Mouse (Mus musculus): Measurements from ENCODE around the gene Kcnip1. TPM values are rescaled to one million over a fixed set of nuclear protein-coding genes. Genes with fewer than 3 reads are reported as not detected.

Gene Kcnip1
- polyA plus RNA-seq, 1 experiment from 2014 or later: 3.9 TPM

DNA sequence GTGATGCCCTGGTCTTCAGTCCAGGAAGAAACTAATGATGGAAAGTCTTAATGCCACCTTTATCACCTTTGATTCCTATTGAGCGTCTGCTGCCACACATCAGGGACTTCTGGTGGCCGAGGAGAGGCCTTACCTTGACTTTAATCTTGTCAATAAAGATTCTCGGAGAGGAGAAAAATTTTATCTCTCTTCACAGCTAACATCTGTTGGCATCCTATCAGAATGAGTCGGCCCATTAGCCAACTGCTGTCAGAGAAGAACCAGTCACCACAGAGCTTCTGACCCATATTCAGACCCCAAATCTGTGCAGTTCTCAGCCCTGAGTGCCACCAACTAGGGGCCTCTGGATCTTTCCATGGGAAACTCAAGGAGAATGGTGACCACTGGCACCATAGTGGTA is 107.0 kb downstream of the Kcnip1 start:
- Histone ChIP-seq H3K36me3 (ENCODE audit: control insufficient read depth, insufficient read depth, low read length) (no peaks in the 10 kb centered on the region), H3K27ac (replicated peaks) (no peak overlapping the region), H3K4me2 (replicated peaks; ENCODE audit: low read depth) (no peak overlapping the region), H3K4me1 (replicated peaks; ENCODE audit: control insufficient read depth, insufficient read depth) (no peaks in the 10 kb centered on the region; the same call in 1 of the 2 replicates), H3K9me3 (ENCODE audit: control insufficient read depth, low read length) (no peaks in the 10 kb centered on the region), H3K4me3 (ENCODE audit: low read depth, low read length) (no peak overlapping the region), H3K9ac (ENCODE audit: low read length) (no peak overlapping the region), H3K27me3 (ENCODE audit: control insufficient read depth, insufficient read depth, low read length) (no peaks in the 10 kb centered on the region)
- 84% methylated on average over 4 of the region's 4 CpGs for WGBS
- DNase-seq (ENCODE audit: low spot score) (no peak), ATAC-seq (ENCODE audit: low FRiP score, low TSS enrichment) (no peak)
- no peak for TF ChIP-seq EP300 (optimal IDR thresholded peaks at IDR 0.05)
- no peak for TF ChIP-seq CTCF (IDR thresholded peaks at IDR 0.05; ENCODE audit: low read depth)

DNA sequence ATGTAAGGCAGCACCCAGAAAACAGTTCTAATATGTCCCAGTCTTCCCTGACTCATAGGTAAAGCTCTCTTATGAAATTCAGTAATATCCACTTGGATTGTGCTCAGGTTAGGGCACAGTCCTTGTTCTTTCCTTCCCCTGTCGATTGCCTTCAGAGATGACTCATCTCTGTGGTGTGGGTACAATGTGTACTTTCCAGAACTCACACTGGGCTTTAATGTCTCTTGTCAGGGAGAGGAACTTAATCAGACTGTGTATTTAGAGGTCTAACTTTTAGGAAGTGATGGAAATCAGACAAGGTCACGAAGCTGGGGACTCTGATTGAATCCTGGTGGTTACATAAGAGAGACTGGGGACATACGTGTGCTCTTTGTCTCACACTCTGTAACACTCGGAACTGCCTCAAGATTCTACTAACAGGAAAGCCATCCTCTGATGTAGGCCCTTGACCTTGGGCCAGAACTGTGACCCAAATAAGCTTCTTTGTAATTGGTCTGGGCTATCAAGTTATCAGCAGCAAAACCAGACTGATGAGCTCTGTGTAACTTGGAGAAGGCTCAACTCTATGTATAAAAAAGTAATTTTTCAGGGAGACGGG is 110.1 kb downstream of the Kcnip1 start:
- no peak overlapping the region for H3K4me3 ChIP-seq (ENCODE audit: low read depth, low read length)
- no peak overlapping the region for H3K27ac ChIP-seq (replicated peaks)
- peak; percentile 41 for TF ChIP-seq EP300 (optimal IDR thresholded peaks at IDR 0.05)
- TF ChIP-seq CTCF (IDR thresholded peaks at IDR 0.05; ENCODE audit: low read depth): no peak
- H3K36me3 ChIP-seq (ENCODE audit: control insufficient read depth, insufficient read depth, low read length): no peaks in the 10 kb centered on the region
- H3K4me2 ChIP-seq (replicated peaks; ENCODE audit: low read depth): no peak overlapping the region
- DNase-seq (ENCODE audit: low spot score): no peak
- 51% methylated on average over 5 of the region's 5 CpGs for WGBS
- no peaks in the 10 kb centered on the region for H3K27me3 ChIP-seq (ENCODE audit: control insufficient read depth, insufficient read depth, low read length)
- H3K9ac ChIP-seq (ENCODE audit: low read length): no peak overlapping the region
- H3K9me3 ChIP-seq (ENCODE audit: control insufficient read depth, low read length): no peaks in the 10 kb centered on the region
- no peaks in the 10 kb centered on the region; the same call in 1 of the 2 replicates for H3K4me1 ChIP-seq (replicated peaks; ENCODE audit: control insufficient read depth, insufficient read depth)
- ATAC-seq (ENCODE audit: low FRiP score, low TSS enrichment): no peak

DNA sequence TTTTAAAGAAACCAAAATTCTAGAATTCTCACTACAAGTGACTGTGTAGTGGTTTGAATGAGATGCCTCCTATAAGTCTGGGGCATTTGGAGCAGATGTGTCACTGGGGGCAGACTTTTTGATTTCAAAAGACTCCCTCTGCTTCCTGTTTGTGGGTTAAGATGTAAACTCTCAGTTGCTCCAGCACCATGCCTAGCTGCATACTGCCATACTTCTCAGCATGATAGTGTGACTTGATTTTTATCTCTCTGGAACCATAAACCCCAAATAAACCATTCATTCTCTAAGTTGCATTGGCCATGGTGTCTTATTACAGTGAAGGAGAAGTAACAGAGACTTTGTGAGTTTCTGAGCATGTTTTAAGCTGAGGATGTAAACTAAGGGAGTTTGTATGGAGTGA is 118.0 kb downstream of the Kcnip1 start:
- ATAC-seq (ENCODE audit: low FRiP score, low TSS enrichment): no peak
- H3K4me1 ChIP-seq (replicated peaks; ENCODE audit: control insufficient read depth, insufficient read depth): peaks cover 8% of the 10 kb centered on the region
- H3K9me3 ChIP-seq (ENCODE audit: control insufficient read depth, low read length): no peaks in the 10 kb centered on the region

DNA sequence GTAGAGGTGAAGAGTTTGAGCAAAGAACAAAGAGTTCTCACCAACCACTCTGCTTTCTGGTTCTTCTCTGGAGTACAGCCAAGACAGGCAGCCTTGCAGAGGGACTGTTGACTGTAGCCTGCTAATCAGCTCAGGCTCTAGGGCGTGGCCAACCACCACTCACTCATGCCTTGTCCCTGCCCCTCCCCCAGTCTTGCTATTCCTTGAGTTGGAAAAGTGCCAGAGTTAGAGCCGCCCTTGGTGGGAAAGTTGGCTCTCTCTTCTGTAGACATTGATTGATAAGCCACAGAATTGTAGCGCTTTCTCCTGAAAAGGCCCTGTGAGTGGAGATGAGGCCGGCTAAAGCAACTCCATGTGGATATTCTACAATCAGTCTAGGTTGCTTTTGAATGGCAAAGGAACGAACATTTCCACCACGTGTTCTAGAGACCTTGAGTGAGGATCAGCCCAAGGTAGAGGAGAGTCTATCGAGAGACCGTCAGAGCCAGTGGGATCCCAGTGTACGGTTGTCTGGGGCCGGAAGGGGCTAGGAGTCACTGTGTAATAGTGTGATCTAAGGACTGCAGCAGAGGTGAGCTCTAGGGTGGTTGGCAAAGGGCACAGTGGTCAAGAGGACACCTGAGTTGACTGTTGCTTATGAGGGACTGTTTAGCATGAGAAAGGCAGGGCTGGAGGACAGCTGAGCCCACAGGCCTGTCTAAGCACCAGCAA is 119.7 kb downstream of the Kcnip1 start:
- H3K4me3 ChIP-seq (ENCODE audit: low read depth, low read length): no peak overlapping the region
- no peak overlapping the region for H3K4me2 ChIP-seq (replicated peaks; ENCODE audit: low read depth)
- ATAC-seq (ENCODE audit: low FRiP score, low TSS enrichment) (peak; percentile 98), DNase-seq (ENCODE audit: low spot score) (peak; percentile 93)
- H3K36me3 ChIP-seq (ENCODE audit: control insufficient read depth, insufficient read depth, low read length): no peaks in the 10 kb centered on the region
- peak overlapping the region; percentile 58 for H3K27ac ChIP-seq (replicated peaks)
- H3K9me3 ChIP-seq (ENCODE audit: control insufficient read depth, low read length): no peaks in the 10 kb centered on the region
- no peaks in the 10 kb centered on the region for H3K27me3 ChIP-seq (ENCODE audit: control insufficient read depth, insufficient read depth, low read length)
- 38% methylated on average over 10 of the region's 10 CpGs for WGBS
- H3K9ac ChIP-seq (ENCODE audit: low read length): no peak overlapping the region
- H3K4me1 ChIP-seq (replicated peaks; ENCODE audit: control insufficient read depth, insufficient read depth): peaks cover 8% of the 10 kb centered on the region
- TF ChIP-seq CTCF (IDR thresholded peaks at IDR 0.05; ENCODE audit: low read depth): no peak
- TF ChIP-seq EP300 (optimal IDR thresholded peaks at IDR 0.05): no peak

More for the DNA sequence above, 118.0 kb downstream of the Kcnip1 start:
- no peak overlapping the region for H3K4me2 ChIP-seq (replicated peaks; ENCODE audit: low read depth)
- H3K36me3 ChIP-seq (ENCODE audit: control insufficient read depth, insufficient read depth, low read length): no peaks in the 10 kb centered on the region
- no peak for DNase-seq (ENCODE audit: low spot score)
- TF ChIP-seq CTCF (IDR thresholded peaks at IDR 0.05; ENCODE audit: low read depth) (no peak), EP300 (optimal IDR thresholded peaks at IDR 0.05) (no peak)
- no peaks in the 10 kb centered on the region for H3K27me3 ChIP-seq (ENCODE audit: control insufficient read depth, insufficient read depth, low read length)
- no peak overlapping the region for H3K9ac ChIP-seq (ENCODE audit: low read length)
- no peak overlapping the region for H3K4me3 ChIP-seq (ENCODE audit: low read depth, low read length)
- no peak overlapping the region for H3K27ac ChIP-seq (replicated peaks)

DNA sequence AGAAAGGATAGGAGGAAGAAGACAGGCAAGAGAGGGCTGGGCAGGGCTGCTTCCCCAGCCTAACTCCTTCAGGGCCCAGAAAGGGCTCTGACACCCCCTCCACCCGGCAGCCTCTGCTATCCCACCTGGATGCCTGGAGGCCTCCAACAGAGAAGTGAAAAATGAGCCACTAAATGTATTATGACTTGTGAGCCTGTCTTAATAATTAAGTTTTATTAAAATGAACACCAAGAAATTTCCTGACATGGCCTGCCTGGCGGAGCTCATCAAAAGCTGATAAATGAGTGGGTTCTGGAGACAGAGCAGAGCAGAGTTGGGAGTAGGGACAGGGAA is 120.3 kb downstream of the Kcnip1 start:
- WGBS: 38% methylated on average over 2 of the region's 2 CpGs
- ATAC-seq (ENCODE audit: low FRiP score, low TSS enrichment) (no peak), DNase-seq (ENCODE audit: low spot score) (peak; percentile 21)

DNA sequence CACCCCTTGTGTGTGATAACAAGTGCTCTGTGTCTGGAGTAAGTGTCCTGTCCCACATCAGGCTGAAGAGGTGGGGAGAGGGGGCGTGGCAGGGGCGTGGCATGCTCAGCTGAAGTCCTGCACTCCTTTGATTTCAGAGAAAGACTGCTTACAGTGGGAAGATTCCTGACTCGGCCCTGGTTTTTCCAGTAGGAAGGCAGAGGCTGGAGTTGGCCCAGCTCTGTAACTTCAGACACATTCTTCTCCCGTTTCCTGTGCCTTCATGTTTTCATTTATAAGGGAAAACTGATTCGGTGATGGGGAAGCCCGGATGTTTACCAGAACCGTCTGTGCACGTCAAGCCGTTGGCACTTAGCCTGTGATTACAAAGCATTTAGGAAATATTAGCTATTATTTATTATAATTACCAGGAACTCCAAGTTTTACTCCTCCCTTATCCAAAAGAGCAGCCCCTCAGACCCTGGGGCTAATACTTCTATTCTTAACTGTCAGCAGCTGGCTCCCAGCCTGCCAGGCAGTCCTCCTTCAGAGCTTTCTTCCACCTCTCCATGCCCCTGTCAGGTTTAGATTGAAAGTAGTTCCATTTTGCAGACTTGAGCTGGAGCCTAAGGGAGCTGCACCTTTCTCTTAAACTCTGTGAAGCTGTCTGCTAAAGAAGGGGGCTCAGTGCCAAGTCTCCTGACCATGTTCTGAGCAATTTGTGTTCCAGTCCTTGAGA is 120.8 kb downstream of the Kcnip1 start:
- TF ChIP-seq CTCF (IDR thresholded peaks at IDR 0.05; ENCODE audit: low read depth) (no peak), EP300 (optimal IDR thresholded peaks at IDR 0.05) (no peak)
- 11% methylated on average over 9 of the region's 9 CpGs for WGBS
- Histone ChIP-seq H3K4me3 (ENCODE audit: low read depth, low read length) (no peak overlapping the region), H3K27me3 (ENCODE audit: control insufficient read depth, insufficient read depth, low read length) (no peaks in the 10 kb centered on the region), H3K4me1 (replicated peaks; ENCODE audit: control insufficient read depth, insufficient read depth) (peaks cover 8% of the 10 kb centered on the region), H3K9ac (ENCODE audit: low read length) (no peak overlapping the region), H3K27ac (replicated peaks) (peak overlapping the region; percentile 58), H3K9me3 (ENCODE audit: control insufficient read depth, low read length) (no peaks in the 10 kb centered on the region), H3K4me2 (replicated peaks; ENCODE audit: low read depth) (no peak overlapping the region), H3K36me3 (ENCODE audit: control insufficient read depth, insufficient read depth, low read length) (no peaks in the 10 kb centered on the region)
- ATAC-seq (ENCODE audit: low FRiP score, low TSS enrichment) (no peak), DNase-seq (ENCODE audit: low spot score) (peak; percentile 56)

More for the DNA sequence above, 120.3 kb downstream of the Kcnip1 start:
- H3K4me1 ChIP-seq (replicated peaks; ENCODE audit: control insufficient read depth, insufficient read depth): peaks cover 8% of the 10 kb centered on the region
- no peak overlapping the region for H3K9ac ChIP-seq (ENCODE audit: low read length)
- H3K4me2 ChIP-seq (replicated peaks; ENCODE audit: low read depth): no peak overlapping the region
- no peak overlapping the region for H3K4me3 ChIP-seq (ENCODE audit: low read depth, low read length)
- H3K27me3 ChIP-seq (ENCODE audit: control insufficient read depth, insufficient read depth, low read length): no peaks in the 10 kb centered on the region
- TF ChIP-seq CTCF (IDR thresholded peaks at IDR 0.05; ENCODE audit: low read depth) (no peak), EP300 (optimal IDR thresholded peaks at IDR 0.05) (no peak)
- H3K27ac ChIP-seq (replicated peaks): peak overlapping the region; percentile 58
- H3K36me3 ChIP-seq (ENCODE audit: control insufficient read depth, insufficient read depth, low read length): no peaks in the 10 kb centered on the region
- H3K9me3 ChIP-seq (ENCODE audit: control insufficient read depth, low read length): no peaks in the 10 kb centered on the region

All from stomach, postnatal 0 days (tissue).